Mouse (Mus musculus) kidney, postnatal 25 days (tissue): ENCODE measurements around the gene Cyp2t4.

Source experiments
- DNase-seq, 2 experiments: peaks; one replicate each; pipeline ENCODE4 v3.0.0; 2021; ENCODE audit warnings: mixed read lengths in 2 of 2

The Cyp2t4 gene

GRCm38 (mm10) chr7:27185986-27186385 lies 32.5 kb downstream of the Cyp2t4 start:
- peak in 1 of 2 experiments; percentile 49 for DNase-seq

GRCm38 (mm10) chr7:27189271-27189931 lies 35.9 kb downstream of the Cyp2t4 start:
- DNase-seq = peak in 1 of 2 experiments; percentile 25

- no peak for DNase-seq
Measured at GRCm38 (mm10) chr7:27192434-27192833, 38.9 kb downstream of the Cyp2t4 start.

GRCm38 (mm10) chr7:27193731-27194130 lies 40.2 kb downstream of the Cyp2t4 start:
- no peak for DNase-seq

- peak; percentile 99 to 100 for DNase-seq
Measured at GRCm38 (mm10) chr7:27195681-27196611, 42.4 kb downstream of the Cyp2t4 start, which contains the start of the genes BC024978 and Snrpa. BC024978 (plus strand) TSS chr7:27195781. Snrpa (minus strand) TSS chr7:27196271.

- DNase-seq = no peak
Measured at GRCm38 (mm10) chr7:27197136-27197535, 43.6 kb downstream of the Cyp2t4 start.

- DNase-seq = no peak
Measured at GRCm38 (mm10) chr7:27197634-27198033, 44.1 kb downstream of the Cyp2t4 start.

GRCm38 (mm10) chr7:27198355-27198754 lies 44.8 kb downstream of the Cyp2t4 start:
- no peak for DNase-seq

- DNase-seq = no peak
Measured at GRCm38 (mm10) chr7:27198779-27199178, 45.3 kb downstream of the Cyp2t4 start.

- DNase-seq = peak; percentile 51 to 69
Measured at GRCm38 (mm10) chr7:27203730-27204449, 50.4 kb downstream of the Cyp2t4 start.
